Mouse (Mus musculus) midbrain, embryonic 12.5 days (tissue): Measurements from ENCODE around the gene Prss23. TPM values are rescaled to one million over a fixed set of nuclear protein-coding genes. Genes with fewer than 3 reads are reported as not detected.
A peak's percentile ranks its signal among the peaks of the same experiment; 100 is the strongest.

Experiments used
- ATAC-seq: fragments of 200-750 bp; cut with Nextera tagmentation; 2 replicates; pipeline ENCODE4 v1.8.0; 2017; ENCODE audit warnings: low read depth, moderate TSS enrichment, moderate library complexity; ENCODE audit not compliant: low FRiP score
- H3K27ac ChIP-seq: fragments of 300-500 bp; sonication (generic); replicated peaks from 2 replicates; pipeline ENCODE4 v1.5.1; 2016; ENCODE audit warnings: mild to moderate bottlenecking
- H3K27me3 ChIP-seq: fragments of 300-500 bp; sonication (generic); 2 replicates; pipeline ENCODE4 v1.6.1; 2016; ENCODE audit warnings: mild to moderate bottlenecking
- H3K36me3 ChIP-seq: fragments of 300-500 bp; sonication (generic); 2 replicates; pipeline ENCODE4 v1.6.1; 2016
- H3K4me1 ChIP-seq: fragments of 300-500 bp; sonication (generic); 2 replicates; pipeline ENCODE4 v1.6.1; 2016
- H3K4me2 ChIP-seq: fragments of 300-500 bp; sonication (generic); replicated peaks from 2 replicates; pipeline ENCODE4 v1.6.1; 2016; ENCODE audit warnings: mild to moderate bottlenecking, moderate library complexity
- H3K4me3 ChIP-seq: fragments of 300-500 bp; sonication (generic); 2 replicates; pipeline ENCODE4 v1.5.1; 2016; ENCODE audit warnings: mild to moderate bottlenecking
- H3K9ac ChIP-seq: fragments of 300-500 bp; sonication (generic); replicated peaks from 2 replicates; pipeline ENCODE4 v1.6.1; 2016; ENCODE audit warnings: mild to moderate bottlenecking, moderate library complexity
- H3K9me3 ChIP-seq: fragments of 300-500 bp; sonication (generic); 2 replicates; pipeline ENCODE4 v1.6.1; 2016; ENCODE audit warnings: mild to moderate bottlenecking
- WGBS: fragments of 180-500 bp; shearing (Covaris S2); methylation state at CpG from one replicate; pipeline ENCODE4 v1.1.7; 2016; 5-methylcytosine and 5-hydroxymethylcytosine counted together
- polyA plus RNA-seq: library from polyadenylated mRNA; unstranded; fragments of >200 nt; fragmentation: Nextera tagmentation; extraction: Ambion mirVana; gene quantifications from 2 replicates; pipeline ENCODE4 v1.2.1, GENCODE M21; 2016

The Prss23 gene
- polyA plus RNA-seq, result 24.6 and 32.1 TPM in 2 replicates

DNA sequence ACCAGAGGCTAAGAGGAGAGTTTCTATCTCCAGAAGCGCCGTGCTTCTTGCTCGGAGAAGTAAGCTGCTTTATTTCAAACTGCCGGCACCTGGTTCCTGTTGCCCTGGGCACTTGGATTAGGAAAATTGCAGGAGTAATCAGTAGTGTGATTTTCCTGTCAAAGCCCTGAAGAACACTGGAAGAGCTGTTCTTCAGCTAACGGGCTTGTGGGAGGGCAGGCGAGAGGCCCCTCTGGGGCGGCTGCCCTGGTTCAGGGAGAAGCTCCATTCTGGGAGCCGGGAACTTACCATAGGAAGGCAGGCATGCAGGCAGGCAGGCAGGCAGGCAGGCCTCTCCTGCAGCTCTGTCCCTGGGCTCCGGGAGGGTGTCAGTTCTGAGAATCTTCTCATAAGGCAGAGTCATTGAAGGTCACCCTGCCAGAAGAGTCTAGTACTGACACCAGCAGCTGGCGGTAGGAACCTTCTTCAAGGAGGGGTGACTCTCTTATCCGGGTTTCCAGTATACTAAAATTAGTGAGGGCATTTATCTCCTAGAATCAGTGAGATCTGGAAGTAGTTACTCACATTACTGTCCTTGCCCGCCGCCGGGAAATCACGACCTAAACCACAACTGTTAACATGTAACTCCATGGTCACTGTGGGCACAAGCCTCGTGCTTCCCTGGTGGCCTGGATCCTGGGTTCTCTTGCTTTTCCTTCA, at the start of gene Prss23:
Gene Prss23, minus strand, starts transcription at position 457 of the 699 bp plus-strand sequence.
- H3K4me1 ChIP-seq, result peaks cover 2% of the 10 kb centered on the region; the same call in 1 of the 2 replicates
- H3K27ac ChIP-seq, result no peak within 1 kb of the TSS
- no peak within 1 kb of the TSS for H3K9ac ChIP-seq
- no peaks in the 10 kb centered on the region for H3K27me3 ChIP-seq
- no peak for ATAC-seq
- H3K4me3 ChIP-seq, result no peak within 1 kb of the TSS
- no peaks in the 10 kb centered on the region for H3K36me3 ChIP-seq
- no peak within 1 kb of the TSS for H3K4me2 ChIP-seq
- no peaks in the 10 kb centered on the region for H3K9me3 ChIP-seq
- WGBS, result 77% methylated on average over 16 of the region's 16 CpGs

GRCm38 (mm10) chr7:89576127-89576526, 49.1 kb upstream of the Prss23 start:
- Histone ChIP-seq H3K4me1 (no peaks in the 10 kb centered on the region), H3K36me3 (no peaks in the 10 kb centered on the region), H3K27me3 (no peaks in the 10 kb centered on the region), H3K27ac (no peak overlapping the region), H3K9ac (no peak overlapping the region), H3K4me3 (no peak overlapping the region), H3K9me3 (no peaks in the 10 kb centered on the region), H3K4me2 (no peak overlapping the region)
- no peak for ATAC-seq
- WGBS, result 95% methylated on average over 3 of the region's 3 CpGs

- H3K4me1 ChIP-seq, result no peaks in the 10 kb centered on the region
- H3K9me3 ChIP-seq, result no peaks in the 10 kb centered on the region
- H3K36me3 ChIP-seq, result no peaks in the 10 kb centered on the region
- ATAC-seq, result no peak
- no peak overlapping the region for H3K4me3 ChIP-seq
- H3K4me2 ChIP-seq, result no peak overlapping the region
- no peak overlapping the region for H3K27ac ChIP-seq
- 98% methylated on average over 2 of the region's 2 CpGs for WGBS
- no peak overlapping the region for H3K9ac ChIP-seq
- no peaks in the 10 kb centered on the region for H3K27me3 ChIP-seq
Measured at GRCm38 (mm10) chr7:89564569-89564968, 37.6 kb upstream of the Prss23 start.

GRCm38 (mm10) chr7:89563501-89563900, 36.5 kb upstream of the Prss23 start:
- H3K4me1 ChIP-seq, result no peaks in the 10 kb centered on the region
- no peak overlapping the region for H3K27ac ChIP-seq
- no peaks in the 10 kb centered on the region for H3K27me3 ChIP-seq
- H3K9ac ChIP-seq, result no peak overlapping the region
- H3K36me3 ChIP-seq, result no peaks in the 10 kb centered on the region
- ATAC-seq, result no peak
- H3K4me2 ChIP-seq, result no peak overlapping the region
- no peaks in the 10 kb centered on the region for H3K9me3 ChIP-seq
- no peak overlapping the region for H3K4me3 ChIP-seq
- WGBS, result 95% methylated on average over 2 of the region's 2 CpGs

DNA sequence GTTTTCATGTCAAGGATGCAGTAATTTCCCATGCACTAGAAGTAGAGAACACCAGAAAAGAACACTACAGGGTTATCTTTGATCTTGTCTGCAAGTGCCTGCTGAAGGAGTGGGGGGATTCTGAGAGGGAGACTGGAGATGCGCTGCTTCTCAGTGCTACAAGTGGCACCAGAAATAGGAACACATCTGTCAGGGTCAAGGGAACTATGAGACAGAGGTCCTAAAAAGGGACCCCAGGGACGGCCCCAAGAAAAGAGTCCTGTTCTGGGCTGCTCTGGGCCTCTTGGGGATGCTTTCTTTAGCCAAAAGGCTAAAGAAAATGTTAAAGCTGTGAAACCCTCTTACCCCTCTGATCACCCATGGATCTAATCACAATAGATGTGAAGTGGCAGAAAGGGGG, 35.2 kb upstream of the Prss23 start:
- Histone ChIP-seq H3K4me3 (no peak overlapping the region), H3K27ac (no peak overlapping the region), H3K9me3 (no peaks in the 10 kb centered on the region), H3K9ac (no peak overlapping the region), H3K27me3 (no peaks in the 10 kb centered on the region), H3K4me2 (no peak overlapping the region), H3K36me3 (no peaks in the 10 kb centered on the region), H3K4me1 (no peaks in the 10 kb centered on the region)
- 83% methylated on average over 2 of the region's 2 CpGs for WGBS
- no peak for ATAC-seq

DNA sequence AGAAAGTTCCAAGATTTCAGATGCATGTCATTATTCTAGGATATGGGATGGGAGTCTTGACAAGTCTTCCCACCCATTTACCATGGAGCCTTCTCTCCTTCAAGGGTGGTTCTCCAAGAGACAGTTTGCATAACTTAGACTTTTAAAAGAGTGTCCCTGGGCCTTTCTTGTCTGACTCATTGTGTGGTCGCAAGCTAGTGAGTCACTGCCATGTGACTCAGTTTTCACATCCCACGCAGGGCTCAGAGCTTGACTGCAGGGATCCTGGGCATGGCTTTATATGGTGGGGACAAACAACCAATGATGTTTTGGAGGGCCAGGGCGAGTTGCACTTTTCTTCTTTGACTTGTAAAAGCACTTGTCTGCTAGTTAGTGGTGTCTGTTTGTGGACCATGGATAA, 34.0 kb upstream of the Prss23 start:
- Histone ChIP-seq H3K4me2 (no peak overlapping the region), H3K27ac (no peak overlapping the region), H3K36me3 (no peaks in the 10 kb centered on the region), H3K9me3 (no peaks in the 10 kb centered on the region), H3K9ac (no peak overlapping the region), H3K4me3 (no peak overlapping the region), H3K4me1 (no peaks in the 10 kb centered on the region), H3K27me3 (no peaks in the 10 kb centered on the region)
- no peak for ATAC-seq
- WGBS, result 74% methylated on average over 3 of the region's 3 CpGs

GRCm38 (mm10) chr7:89559633-89560032, 32.6 kb upstream of the Prss23 start:
- Histone ChIP-seq H3K27me3 (no peaks in the 10 kb centered on the region), H3K9ac (no peak overlapping the region), H3K36me3 (no peaks in the 10 kb centered on the region), H3K4me1 (peaks cover 4% of the 10 kb centered on the region; the same call in 1 of the 2 replicates), H3K4me3 (no peak overlapping the region), H3K27ac (no peak overlapping the region), H3K4me2 (no peak overlapping the region), H3K9me3 (no peaks in the 10 kb centered on the region)
- ATAC-seq, result no peak
- 86% methylated on average over 4 of the region's 4 CpGs for WGBS

- Histone ChIP-seq H3K4me2 (no peak overlapping the region), H3K9me3 (no peaks in the 10 kb centered on the region), H3K4me1 (peaks cover 4% of the 10 kb centered on the region; the same call in 1 of the 2 replicates), H3K4me3 (no peak overlapping the region), H3K36me3 (no peaks in the 10 kb centered on the region), H3K27ac (no peak overlapping the region), H3K27me3 (no peaks in the 10 kb centered on the region), H3K9ac (no peak overlapping the region)
- 86% methylated on average over 4 of the region's 4 CpGs for WGBS
- ATAC-seq, result no peak
Measured at GRCm38 (mm10) chr7:89559105-89559504, 32.1 kb upstream of the Prss23 start.

DNA sequence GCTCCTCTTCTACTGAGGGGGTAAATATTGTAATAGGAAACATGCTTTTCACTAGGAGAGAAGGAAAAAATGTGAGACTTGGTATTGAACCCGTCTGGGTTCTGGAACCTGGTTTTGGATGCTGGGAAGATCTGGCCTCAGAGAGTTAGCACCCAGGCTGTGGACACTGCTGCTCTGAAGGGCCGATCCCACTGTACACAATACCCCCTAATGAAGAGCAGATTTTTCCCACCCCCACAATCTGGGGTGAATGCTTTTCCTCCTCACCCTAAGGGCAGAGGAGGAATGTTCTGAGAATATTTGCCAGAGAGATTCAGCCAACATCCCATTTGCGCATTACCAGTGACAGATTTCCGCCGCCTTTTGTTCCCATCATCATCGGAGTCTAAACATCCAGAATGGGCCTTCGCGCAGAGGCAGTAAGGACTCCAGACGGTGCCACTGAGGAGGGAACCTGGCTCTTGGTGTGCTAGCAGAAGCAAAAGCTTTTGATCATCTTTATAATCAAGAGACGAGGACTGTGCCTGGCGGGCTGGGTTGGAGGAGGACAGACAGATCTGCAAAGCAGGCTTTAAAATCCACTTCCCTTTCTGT, 31.6 kb upstream of the Prss23 start:
- H3K27ac ChIP-seq, result no peak overlapping the region
- no peaks in the 10 kb centered on the region for H3K27me3 ChIP-seq
- H3K9me3 ChIP-seq, result no peaks in the 10 kb centered on the region
- peaks cover 4% of the 10 kb centered on the region; the same call in 1 of the 2 replicates for H3K4me1 ChIP-seq
- H3K4me3 ChIP-seq, result no peak overlapping the region
- H3K4me2 ChIP-seq, result no peak overlapping the region
- no peak overlapping the region for H3K9ac ChIP-seq
- WGBS, result 82% methylated on average over 11 of the region's 11 CpGs
- 0 out of 2 replicates have a peak, but pooled peaks have one; percentile 6 for ATAC-seq
- no peaks in the 10 kb centered on the region for H3K36me3 ChIP-seq

DNA sequence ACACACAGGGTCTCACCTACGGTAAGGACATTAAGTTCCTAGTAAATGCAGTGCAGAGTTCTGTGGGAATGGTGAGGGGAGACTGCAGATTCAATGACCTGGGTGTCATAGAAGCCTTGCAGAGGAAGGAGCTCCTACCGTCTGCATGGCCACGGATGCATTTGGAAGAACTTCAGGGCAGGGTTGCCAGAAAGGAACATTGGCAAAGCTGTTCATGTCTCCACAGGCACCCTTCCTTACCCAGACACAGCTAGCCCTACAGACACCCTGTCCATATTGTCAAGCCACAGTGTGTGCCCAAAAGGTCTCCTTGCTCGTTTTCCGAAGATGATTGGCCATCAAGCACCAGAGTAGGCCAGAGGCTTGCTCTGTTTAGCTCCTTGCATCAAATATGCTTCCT, 30.1 kb upstream of the Prss23 start:
- H3K27me3 ChIP-seq, result no peaks in the 10 kb centered on the region
- no peaks in the 10 kb centered on the region for H3K36me3 ChIP-seq
- no peak overlapping the region for H3K27ac ChIP-seq
- ATAC-seq, result no peak
- H3K4me1 ChIP-seq, result peaks cover 4% of the 10 kb centered on the region; the same call in 1 of the 2 replicates
- no peak overlapping the region for H3K9ac ChIP-seq
- no peak overlapping the region for H3K4me2 ChIP-seq
- 89% methylated on average over 5 of the region's 5 CpGs for WGBS
- no peak overlapping the region for H3K4me3 ChIP-seq
- no peaks in the 10 kb centered on the region for H3K9me3 ChIP-seq

DNA sequence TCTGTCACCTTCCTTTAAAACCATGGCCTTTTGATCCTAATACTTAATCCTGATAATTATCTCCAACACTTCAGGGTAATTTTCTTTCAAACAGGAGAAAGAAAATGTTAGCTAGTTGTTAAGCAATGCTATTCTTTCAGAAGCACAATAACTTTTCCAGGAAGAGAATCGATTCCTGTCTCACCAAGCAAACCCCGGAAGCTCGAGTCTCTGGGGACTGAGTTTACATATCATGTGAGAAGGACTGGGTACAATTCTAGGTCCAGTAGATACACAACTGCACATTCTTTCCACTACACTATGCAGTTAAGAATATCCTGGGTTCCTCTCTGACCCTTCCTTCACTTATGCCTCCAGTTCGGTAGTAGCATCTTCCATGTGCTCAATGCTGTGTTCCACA, 29.7 kb upstream of the Prss23 start:
- ATAC-seq, result no peak
- H3K9ac ChIP-seq, result no peak overlapping the region
- 73% methylated on average over 4 of the region's 4 CpGs for WGBS
- H3K9me3 ChIP-seq, result no peaks in the 10 kb centered on the region
- no peak overlapping the region for H3K4me3 ChIP-seq
- H3K27me3 ChIP-seq, result no peaks in the 10 kb centered on the region
- H3K4me2 ChIP-seq, result no peak overlapping the region
- H3K27ac ChIP-seq, result no peak overlapping the region
- no peaks in the 10 kb centered on the region for H3K36me3 ChIP-seq
- H3K4me1 ChIP-seq, result peaks cover 4% of the 10 kb centered on the region; the same call in 1 of the 2 replicates

GRCm38 (mm10) chr7:89555170-89555569, 28.2 kb upstream of the Prss23 start:
- H3K4me2 ChIP-seq, result no peak overlapping the region
- 42% methylated on average over 4 of the region's 4 CpGs for WGBS
- no peak overlapping the region for H3K27ac ChIP-seq
- peak; percentile 54; the same call in 1 of the 2 replicates for ATAC-seq
- H3K9ac ChIP-seq, result no peak overlapping the region
- no peaks in the 10 kb centered on the region for H3K27me3 ChIP-seq
- no peaks in the 10 kb centered on the region for H3K9me3 ChIP-seq
- H3K4me3 ChIP-seq, result no peak overlapping the region
- peaks cover 4% of the 10 kb centered on the region; the same call in 1 of the 2 replicates for H3K4me1 ChIP-seq
- no peaks in the 10 kb centered on the region for H3K36me3 ChIP-seq
